Comparison of ENCODE assay signal across 10 mouse cellular contexts in genomic region chr6:53698128-53698749, GRCm38 (mm10).
A peak's percentile ranks its signal among the peaks of the same experiment; 100 is the strongest.
DNase-seq lines count a peak whose midpoint lies in the region; ATAC-seq lines count a peak whose summit lies in the region.
"Had no signal": no experiment of that assay in that cellular context is flagged by ENCODE, and none has a peak within 500 bp of the region (broad histone marks: within the 10 kb centered on the region; RNA-seq: fewer than 3 reads in every experiment).

No protein-coding gene starts in this region.

- no peak overlapping the region for H3K9ac ChIP-seq in kidney, embryonic 15.5 days
- H3K9ac ChIP-seq in hindbrain, embryonic 12.5 days = no peak overlapping the region
- H3K9ac ChIP-seq in neural tube, embryonic 12.5 days = no peak overlapping the region

- H3K4me2 ChIP-seq in kidney, embryonic 15.5 days = peak overlapping the region; percentile 47
- H3K4me2 ChIP-seq in hindbrain, embryonic 12.5 days (replicated peaks) = peak overlapping the region; percentile 43
- H3K4me2 ChIP-seq in neural tube, embryonic 12.5 days (replicated peaks) = peak overlapping the region; percentile 52

- no peaks in the 10 kb centered on the region for H3K36me3 ChIP-seq in kidney, embryonic 15.5 days
- H3K36me3 ChIP-seq in hindbrain, embryonic 12.5 days = no peaks in the 10 kb centered on the region
- H3K36me3 ChIP-seq in neural tube, embryonic 12.5 days = no peaks in the 10 kb centered on the region
- H3K36me3 ChIP-seq: G1E had no signal

- ATAC-seq in kidney, embryonic 15.5 days (replicated peaks; ENCODE audit: low FRiP score) = no peak
- peak; percentile 85 for ATAC-seq in hindbrain, embryonic 12.5 days (ENCODE audit: low FRiP score)
- peak; percentile 53; the same call in 1 of the 2 replicates for ATAC-seq in neural tube, embryonic 12.5 days (ENCODE audit: low FRiP score, low read depth)

- peaks cover 6% of the 10 kb centered on the region; the same call in 1 of the 2 replicates for H3K27me3 ChIP-seq in kidney, embryonic 15.5 days
- H3K27me3 ChIP-seq in hindbrain, embryonic 12.5 days = no peaks in the 10 kb centered on the region
- H3K27me3 ChIP-seq in neural tube, embryonic 12.5 days (replicated peaks) = no peaks in the 10 kb centered on the region; the same call in 1 of the 2 replicates

- peaks cover 9% of the 10 kb centered on the region; the same call in 1 of the 2 replicates for H3K4me1 ChIP-seq in kidney, embryonic 15.5 days
- H3K4me1 ChIP-seq in hindbrain, embryonic 12.5 days = peaks cover 16% of the 10 kb centered on the region
- peaks cover 22% of the 10 kb centered on the region for H3K4me1 ChIP-seq in neural tube, embryonic 12.5 days

- H3K9me3 ChIP-seq in kidney, embryonic 15.5 days (replicated peaks) = no peaks in the 10 kb centered on the region
- H3K9me3 ChIP-seq in hindbrain, embryonic 12.5 days (replicated peaks) = no peaks in the 10 kb centered on the region
- no peaks in the 10 kb centered on the region for H3K9me3 ChIP-seq in neural tube, embryonic 12.5 days

- no peak for DNase-seq in kidney, adult 18-20 months
- peak; percentile 78 for DNase-seq in embryo, embryonic 11 days
- DNase-seq in right cerebral cortex, postnatal 14 days = no peak
- DNase-seq in left cerebral cortex, adult 9 months (ENCODE audit: low spot score in 2 of 2) = no peak
- no peak for DNase-seq in ovary, postnatal 36 days (ENCODE audit: low spot score)

- no peak overlapping the region for H3K4me3 ChIP-seq in kidney, embryonic 15.5 days (replicated peaks)
- H3K4me3 ChIP-seq in hindbrain, embryonic 12.5 days = 0 out of 2 replicates have a peak overlapping the region, but pooled peaks have one; percentile 2
- H3K4me3 ChIP-seq in neural tube, embryonic 12.5 days = no peak overlapping the region
- H3K4me3 ChIP-seq: left cerebral cortex, adult 2 months had no signal

- WGBS in kidney, embryonic 15.5 days = 12% methylated on average over 15 of the region's 15 CpGs
- 9% methylated on average over 15 of the region's 15 CpGs for WGBS in hindbrain, embryonic 12.5 days
- 4% methylated on average over 15 of the region's 15 CpGs for WGBS in neural tube, embryonic 12.5 days

- no peak overlapping the region for H3K27ac ChIP-seq in kidney, embryonic 15.5 days
- H3K27ac ChIP-seq in hindbrain, embryonic 12.5 days = no peak overlapping the region
- H3K27ac ChIP-seq in neural tube, embryonic 12.5 days = no peak overlapping the region
- H3K27ac ChIP-seq: left cerebral cortex, adult 2 months had no signal
